Mouse (Mus musculus): Measurements from ENCODE around the gene Ticam1.

Ticam1 gene

DNA sequence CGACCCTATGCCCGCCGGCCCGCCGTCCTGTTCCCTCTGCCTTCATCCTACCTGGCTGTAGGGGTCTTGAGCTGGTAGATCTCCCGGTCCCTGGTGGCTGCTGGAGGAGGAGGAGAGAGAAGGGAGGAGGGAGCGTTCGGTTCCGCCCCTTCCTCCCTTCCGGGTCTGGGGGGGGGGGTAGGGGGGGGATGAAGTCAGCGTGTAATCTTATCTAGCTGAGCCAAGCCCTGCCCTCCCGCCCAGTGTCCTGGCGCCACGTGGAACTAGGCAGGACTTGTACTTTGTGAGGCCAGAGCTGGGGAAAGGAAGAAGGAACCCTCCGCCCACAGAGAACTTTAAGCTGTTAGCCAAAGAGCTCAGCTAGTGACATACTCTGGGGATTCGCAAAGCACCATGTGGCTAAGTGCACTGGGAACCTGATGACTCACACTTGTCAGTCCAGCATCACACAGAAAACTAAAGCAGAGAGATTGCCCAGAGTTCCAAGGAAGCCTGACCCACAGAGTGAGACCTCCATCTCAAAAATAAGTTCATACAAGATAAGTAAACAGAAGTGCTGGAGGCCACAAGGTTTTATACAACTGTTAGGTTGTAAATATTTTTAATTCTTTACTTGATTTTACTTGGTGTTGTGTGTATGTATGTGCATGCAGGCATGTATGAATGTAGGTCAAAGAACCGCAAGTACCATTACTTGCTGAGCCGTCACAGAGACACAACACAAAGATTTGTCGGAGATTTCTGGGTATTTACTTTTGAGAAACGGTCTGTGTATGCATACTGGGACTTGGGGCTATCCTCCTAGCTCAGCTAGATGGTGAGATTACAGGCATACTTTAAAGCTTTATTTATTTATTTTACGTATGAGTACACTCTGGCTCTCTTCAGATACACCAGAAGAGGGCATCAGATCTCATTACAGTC, at the start of gene Ticam1:
Gene Ticam1, minus strand, starts transcription at position 144 of the 924 bp plus-strand sequence.
- DNase-seq (ENCODE audit: low read depth), result peak; percentile 90

DNA sequence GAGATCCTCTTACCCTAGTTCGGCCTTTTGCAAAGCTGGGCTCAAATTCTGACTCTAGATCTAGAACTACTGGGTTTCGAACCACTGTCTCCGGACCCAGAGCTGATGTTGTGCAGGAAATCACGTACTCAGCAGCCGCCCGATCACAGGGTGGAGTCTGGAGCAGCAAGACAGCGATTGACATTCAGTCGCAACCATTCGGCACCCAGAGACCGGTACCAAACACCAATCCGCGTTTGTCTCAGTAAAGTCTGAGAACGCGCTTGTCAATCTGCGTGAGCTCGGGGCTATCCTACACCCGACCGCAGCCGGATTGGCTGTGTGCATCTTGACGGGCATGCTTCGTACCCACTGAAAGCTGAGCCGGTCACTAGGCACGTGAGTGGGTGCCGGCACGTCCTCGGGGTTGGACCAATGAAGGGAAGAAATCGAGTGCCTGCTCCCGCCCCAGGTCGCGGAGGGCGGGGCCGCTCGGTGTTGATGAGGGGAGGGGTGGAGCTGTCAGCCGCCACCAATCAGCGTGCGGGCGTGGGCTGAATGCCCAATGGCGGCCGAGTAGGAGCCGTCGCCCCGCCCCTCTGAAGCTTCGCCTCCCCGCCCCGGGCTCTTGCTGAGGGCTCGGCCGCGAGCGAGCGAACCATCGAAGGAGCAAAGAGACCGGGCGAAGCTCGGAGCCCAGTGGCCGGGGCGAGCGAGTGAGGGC, 49.0 kb upstream of the Ticam1 start, which contains the start of gene Kdm4b:
Gene Kdm4b, plus strand, starts transcription at position 613 of the 703 bp plus-strand sequence.
- DNase-seq (ENCODE audit: low read depth), result peak; percentile 99

DNA sequence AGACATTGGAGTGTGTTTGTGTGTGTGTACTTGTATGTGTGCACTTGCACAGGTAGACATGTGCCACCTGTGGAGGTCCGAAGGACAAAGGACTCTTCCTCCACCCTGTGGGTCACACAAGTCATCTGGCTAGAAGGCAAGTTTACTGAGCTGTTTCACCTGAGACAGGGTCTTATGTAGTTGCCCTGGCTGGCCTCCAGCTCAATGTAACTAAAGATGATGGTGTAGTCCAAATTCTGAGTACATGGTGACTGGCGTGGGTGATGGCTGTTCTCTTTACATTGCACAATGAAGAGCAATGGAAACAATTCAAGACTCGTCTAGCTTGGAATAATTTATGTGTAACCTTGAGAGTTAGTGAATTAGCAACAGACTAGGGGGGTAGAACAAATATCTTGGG, 47.8 kb upstream of the Ticam1 start:
- DNase-seq (ENCODE audit: low read depth), result peak; percentile 28

DNA sequence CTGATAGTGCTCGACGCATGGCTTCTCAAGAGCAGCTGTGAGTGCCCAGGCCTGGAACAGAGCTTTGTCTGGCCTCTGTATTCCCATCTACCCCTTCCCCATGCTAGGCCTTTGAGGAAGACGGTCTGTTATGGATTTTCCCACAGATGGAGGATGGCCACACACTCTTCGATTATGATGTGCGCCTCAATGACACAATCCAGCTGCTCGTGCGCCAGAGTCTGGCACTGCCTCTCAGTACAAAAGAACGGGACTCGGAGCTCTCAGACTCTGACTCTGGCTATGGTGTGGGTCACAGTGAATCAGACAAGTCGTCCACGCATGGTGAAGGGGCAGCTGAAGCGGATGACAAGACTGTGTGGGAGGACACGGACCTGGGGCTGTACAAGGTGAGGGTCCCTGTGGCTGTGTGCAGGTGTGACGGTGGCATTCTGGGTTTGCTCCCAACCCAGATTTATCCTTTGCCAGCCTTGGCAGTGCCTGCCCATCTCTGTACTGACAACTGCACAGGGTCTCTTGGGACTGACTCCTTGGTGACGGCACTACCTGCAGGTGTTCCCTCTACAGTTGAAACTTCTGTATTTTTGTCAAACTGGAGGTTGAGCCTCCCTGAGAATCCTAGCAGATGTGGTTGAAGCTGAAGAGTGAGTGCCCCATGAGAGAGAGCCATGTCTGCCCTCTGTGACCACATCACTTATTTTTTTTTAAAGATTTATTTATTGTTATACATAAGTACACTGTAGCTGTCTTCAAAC, 32.8 kb upstream of the Ticam1 start:
- DNase-seq (ENCODE audit: low read depth), result no peak

DNA sequence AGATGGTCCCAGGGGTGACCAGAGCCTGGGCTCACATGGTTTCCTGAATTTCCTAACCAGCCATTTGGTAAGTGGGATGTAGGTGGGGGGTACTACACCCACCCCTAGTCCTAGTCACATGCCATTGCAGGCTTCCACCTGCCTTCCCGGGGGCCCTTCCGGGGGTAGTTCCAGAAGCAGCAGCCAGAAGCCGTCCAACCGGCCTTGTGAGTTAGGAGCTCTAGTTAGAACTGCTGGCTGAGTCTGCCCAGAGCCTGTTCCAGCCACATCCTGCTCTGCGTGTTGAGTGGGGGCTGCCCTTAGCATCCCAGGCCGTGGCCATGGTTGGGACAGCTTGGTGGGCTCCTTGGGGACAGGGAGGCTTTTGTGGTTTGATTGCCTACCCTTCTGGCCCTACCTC, 31.5 kb upstream of the Ticam1 start:
- DNase-seq (ENCODE audit: low read depth), result no peak

DNA sequence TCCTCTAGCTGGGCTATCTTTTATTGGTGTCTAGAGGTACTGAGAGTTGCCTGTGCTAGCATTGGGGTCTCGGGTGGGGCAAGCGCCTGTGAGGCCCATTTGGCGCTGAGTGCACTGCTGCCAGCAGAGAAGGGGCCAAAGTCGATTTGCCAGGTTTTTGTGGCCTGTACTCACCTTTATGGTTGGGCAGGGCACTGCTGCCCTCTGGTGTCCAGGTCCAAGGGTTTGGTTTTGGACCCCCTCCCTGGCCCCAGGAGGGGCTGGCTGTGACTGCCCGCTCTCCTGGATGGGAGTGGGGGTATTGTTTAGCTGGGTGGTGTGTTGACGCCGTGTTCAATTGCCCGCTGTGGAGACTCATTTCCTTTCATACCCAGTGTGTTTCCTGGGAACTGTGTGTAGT, 29.2 kb upstream of the Ticam1 start:
- no peak for DNase-seq (ENCODE audit: low read depth)

DNA sequence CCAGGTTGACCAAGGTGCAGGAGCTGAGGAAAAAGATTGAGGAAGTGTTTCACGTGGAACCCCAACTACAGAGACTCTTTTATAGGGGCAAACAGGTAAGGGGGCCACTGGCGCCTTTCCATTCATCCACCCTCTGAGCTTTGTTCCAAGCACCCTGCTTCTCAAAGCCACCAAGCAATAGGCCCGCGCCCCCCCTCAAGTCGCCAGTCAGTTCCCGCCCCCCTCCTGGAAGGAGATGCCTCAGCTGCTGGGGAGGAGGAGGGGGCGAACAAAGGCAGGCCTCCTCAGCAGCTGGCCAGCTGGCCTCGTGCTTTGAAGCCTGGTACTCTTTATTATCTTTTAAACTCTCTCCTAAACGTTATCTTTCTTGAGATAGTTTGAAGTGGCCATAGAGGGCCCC, 28.6 kb upstream of the Ticam1 start:
- no peak for DNase-seq (ENCODE audit: low read depth)

DNA sequence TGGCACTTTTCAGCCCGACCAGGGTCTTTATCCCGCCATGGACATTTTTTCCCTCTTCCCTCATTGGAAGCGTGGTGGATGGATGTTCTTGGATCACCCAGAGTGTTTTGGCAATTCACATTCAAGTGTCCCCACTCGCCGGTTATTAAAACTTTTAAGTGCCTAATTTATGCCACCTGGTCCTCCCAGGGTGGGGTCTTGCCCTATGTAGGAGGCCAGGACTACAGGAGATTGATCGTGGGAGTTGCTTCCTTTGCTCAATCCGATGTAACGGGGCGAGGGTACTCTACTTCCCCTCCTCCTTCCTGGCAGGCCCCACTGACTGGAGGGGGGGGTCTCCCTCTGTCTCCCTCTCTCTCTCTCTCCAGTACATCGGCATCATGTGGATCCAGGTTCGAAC, 28.1 kb upstream of the Ticam1 start:
- DNase-seq (ENCODE audit: low read depth), result no peak

DNA sequence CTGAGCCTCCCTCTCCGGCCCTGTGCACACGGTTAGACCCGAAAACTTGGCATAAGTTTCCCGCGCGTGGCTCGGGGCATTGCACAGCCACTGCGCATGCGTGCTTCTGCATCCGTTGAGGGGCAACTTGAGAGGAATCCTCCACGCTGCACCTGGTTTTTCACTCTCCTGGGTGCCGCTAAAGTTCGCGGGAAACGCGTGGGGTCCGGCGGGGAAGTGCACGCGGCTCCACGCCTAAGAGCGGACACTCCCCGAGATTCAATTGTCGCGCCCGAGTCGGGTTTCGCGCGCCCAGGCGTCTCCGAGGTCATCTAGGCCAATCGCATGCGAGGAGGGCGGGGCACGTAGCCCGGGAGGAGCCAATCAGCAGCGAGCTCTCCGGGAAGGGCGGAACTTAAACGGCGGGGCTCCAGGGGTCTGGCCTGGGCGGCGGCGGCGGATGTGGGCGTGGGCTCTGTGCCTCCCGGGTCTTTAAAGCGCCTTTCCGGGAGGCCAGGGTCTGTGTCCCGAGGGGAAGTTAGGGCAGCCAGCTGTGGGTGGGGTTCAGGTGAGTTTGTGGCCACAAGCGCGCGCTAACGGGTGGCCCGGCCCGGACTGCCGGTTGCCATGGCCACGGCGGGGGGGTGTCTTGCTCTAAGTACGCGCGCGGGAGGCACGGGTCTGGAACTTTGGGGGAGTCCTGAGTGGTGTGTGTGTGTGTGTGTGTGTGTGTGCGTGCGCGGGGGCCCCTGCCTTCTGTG, 27.4 kb upstream of the Ticam1 start:
- peak; percentile 98 for DNase-seq (ENCODE audit: low read depth)

DNA sequence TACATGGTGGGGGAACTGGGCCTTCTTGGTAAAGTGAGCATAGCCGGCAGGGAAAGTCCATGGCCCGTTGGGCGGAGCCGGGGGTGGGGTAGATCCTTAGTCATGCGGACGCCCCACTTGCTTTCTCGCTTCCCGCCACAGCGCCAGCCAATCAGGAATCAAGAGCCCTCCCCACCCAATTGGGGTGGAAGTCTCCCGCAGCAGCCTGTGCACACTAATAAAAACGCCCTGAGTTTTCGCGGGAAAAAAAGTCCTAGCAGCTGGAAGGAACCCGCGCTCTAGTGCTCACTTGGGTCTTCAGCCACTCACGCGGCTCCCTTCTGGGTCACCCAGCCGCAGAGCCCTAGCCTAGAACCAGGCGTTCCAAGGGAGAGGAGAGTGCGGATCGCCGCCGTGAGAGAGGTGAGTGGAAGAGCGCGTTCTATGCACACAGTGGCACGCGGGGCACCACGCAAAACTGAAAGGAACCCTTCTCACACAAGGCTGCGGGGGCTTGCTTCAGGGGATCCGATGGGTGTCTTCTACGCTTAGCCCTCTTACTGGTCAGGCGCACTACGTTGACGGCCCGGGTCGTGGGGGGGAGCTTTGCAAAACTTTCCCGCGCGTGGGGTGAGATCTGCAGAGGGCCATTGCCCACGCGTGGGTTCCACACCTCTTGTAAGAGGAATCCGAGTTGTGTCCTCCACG, 26.7 kb upstream of the Ticam1 start, which contains the start of gene Uhrf1:
Gene Uhrf1, plus strand, starts transcription at position 162 of the 687 bp plus-strand sequence.
- DNase-seq (ENCODE audit: low read depth), result peak; percentile 62

DNA sequence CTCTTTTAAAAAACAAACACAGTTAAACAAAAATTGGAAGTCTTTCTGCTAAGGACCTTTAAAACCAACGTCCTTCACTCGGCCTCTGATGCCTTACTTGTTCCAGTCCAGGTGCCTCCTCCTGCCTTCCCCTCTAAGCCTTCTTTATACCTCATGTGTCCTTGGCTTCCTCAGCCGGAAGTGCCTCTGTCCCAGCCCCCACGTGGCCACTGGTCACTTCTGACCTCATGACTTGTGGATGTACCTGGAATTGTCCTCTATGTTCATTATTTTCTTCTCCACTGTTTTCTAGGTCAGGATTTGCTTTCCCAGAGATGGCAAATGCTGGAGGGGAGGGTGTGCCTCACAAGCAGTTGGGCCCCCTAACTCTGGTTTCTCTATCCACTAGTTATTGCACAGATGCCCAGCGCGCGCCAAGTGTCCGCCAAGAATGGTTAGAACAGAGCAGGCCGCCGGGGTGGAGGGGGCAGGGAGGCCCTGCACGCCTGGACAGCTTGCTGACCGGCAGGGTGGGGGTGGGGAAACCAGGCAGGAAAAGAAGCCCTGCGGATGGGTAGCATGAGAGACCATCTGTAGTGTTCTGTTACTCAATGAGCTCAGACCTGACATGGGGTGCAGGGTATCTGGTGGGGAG, 25.9 kb upstream of the Ticam1 start:
- no peak for DNase-seq (ENCODE audit: low read depth)

DNA sequence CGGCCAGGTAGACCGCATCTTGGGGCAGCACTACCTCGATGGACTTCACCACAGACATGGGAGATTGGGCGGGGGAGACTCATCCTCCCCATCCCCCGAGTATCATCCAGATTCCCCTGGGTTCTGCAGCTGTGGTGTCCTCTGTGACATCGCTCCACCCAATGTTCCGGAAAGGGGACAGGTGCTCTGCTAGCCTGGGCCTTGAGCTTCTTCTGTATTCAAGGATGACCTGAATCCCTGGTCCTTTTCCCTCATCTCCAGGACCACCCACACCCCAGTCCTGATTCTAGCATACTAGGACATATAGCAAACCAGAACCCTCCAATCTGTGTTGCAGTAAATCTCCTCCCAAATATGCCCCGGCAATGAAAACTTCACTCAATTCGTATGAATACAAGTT, 23.6 kb upstream of the Ticam1 start, which contains the start of gene Arrdc5:
Gene Arrdc5, minus strand, starts transcription at position 101 of the 400 bp plus-strand sequence.
- no peak for DNase-seq (ENCODE audit: low read depth)

DNA sequence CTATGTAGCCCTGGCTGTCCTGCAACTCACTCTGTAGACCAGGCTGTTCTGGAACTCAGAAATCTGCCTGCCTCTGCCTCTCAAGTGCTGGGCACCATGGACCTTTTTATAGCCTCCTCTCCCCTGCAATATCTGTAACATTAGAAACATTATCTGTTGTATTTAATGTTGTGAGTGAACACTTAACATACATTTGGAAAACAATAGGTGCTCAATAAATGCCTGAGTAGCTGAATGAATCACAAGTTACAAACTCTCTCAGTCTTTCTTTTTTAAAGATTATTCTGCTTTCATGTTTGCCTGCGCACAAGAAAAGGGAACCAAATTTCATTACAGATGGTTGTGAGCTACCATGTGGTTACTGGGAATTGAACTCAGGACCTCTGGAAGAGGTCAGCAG, 21.7 kb upstream of the Ticam1 start:
- no peak for DNase-seq (ENCODE audit: low read depth)

DNA sequence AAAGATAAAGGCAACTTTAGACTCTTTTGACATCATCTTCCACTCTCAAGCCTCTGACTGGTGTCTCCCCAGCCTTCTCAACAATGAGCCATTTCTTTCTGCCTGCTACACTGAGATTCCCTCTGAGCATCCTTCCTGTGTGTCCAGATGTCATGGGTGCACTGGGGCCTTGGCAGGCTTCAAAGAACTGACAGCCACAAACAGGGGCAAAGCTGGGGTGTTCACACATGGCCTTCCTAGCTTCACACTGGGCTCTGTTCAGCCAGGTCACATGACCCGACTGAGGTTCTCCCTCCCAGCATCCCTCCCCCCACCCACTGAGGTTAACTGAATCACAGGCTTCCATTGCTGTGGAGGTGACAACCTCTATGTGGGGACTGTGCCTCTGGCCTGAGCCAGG, 19.6 kb upstream of the Ticam1 start:
- no peak for DNase-seq (ENCODE audit: low read depth)

DNA sequence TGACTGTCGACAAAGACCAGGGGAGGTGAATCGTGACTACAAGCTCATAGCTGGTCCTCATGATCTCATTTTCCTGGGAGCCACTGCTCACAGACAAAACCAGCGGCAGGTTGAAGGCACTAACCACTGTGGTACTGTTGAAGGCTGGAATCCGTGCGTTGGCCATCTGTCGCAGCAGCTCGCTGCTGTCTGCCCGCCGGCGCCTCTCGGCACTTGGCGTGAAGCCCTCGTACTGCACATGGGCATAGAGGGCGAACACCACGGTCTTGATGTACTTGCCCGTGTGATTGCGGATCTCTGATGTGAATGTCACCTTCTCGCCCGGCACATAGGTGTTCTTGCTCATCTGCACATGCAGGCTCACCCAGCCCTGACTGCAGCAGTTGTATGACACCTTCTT, 17.7 kb upstream of the Ticam1 start:
- no peak for DNase-seq (ENCODE audit: low read depth)

DNA sequence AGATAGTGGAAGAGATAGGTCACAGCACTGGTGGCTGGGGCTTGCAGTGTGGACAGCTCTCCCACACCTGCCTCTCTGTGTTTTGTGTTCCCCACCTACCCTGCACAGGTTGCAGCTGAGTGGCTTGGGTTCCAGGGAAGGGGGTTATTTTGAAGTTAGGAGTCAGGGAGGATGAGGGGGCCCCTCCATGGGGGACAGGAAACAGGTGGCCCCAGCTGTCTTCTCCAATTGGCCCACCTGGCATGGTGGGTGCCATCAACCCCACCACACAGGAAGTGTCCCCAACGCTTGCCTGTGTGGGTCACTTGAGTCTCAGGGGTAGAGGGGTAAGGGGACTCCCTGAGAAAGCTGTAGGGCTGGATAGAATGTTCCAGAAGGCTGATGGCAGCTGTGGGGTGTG, 16.7 kb upstream of the Ticam1 start:
- no peak for DNase-seq (ENCODE audit: low read depth)

DNA sequence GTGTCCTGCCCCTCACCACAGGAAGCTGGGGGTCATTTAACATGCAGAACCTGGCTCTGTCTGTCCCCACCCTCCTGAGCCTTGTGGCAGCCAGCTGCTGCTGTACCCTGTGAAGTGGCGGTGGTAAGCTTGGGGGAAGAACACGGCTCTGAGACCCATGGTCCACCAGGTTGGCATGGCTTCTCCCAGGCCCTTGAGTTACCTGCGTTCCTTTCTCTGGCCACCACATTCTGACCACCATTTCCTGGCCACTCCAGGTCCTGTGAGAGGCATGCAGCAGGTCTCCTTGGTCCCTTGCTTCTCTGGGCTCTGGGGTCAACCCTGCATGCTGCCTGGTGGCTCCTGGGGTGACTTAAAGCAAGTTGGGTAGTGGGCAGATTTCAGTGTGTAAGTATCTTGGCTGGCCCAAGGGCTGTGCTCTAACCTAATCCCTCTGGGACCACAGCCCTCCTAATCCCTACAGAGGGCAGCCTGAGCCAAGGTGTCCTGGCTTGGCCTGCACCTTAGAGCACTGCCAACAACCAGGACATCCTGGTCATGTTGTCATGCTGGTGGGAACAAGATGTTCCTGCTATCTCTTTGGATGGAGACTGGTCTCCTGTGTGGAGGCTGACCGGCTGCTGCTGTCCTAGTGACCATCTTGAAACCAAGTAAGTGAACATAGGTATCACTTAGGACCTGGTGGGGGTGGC, 16.1 kb upstream of the Ticam1 start, which contains the start of gene Plin3:
Gene Plin3, minus strand, starts transcription at position 343 of the 692 bp plus-strand sequence.
- no peak for DNase-seq (ENCODE audit: low read depth)

DNA sequence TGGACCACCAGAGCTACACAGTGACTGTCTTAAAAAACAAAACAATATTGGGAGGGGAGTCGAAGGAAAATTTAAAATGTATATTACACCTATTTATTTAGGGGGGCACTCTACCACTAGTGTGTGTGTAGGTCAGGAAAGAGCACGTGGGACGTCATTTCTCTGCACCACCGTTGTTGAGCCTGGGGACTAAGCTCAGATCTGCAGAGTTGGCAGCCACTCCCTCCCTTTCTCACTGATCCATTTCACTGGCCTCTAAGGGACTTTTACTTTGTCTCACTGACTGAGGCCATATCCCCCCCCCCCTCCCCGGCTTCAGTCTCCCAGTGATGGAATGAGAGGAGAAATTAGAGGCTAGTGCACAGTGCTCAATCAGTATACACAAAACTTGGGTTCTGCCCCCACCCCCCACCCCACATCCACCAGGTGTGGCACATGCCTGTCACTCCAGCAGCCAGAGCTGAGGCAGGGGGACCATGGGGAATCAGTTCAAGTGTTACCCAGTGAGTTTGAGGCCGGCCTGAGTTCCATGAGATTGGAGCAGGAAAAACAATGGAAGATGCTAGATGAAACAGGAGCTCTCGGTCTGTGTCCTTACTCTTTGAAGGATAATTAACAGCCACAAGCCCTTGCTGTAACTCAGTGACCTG, 15.4 kb upstream of the Ticam1 start:
- DNase-seq (ENCODE audit: low read depth), result no peak

DNA sequence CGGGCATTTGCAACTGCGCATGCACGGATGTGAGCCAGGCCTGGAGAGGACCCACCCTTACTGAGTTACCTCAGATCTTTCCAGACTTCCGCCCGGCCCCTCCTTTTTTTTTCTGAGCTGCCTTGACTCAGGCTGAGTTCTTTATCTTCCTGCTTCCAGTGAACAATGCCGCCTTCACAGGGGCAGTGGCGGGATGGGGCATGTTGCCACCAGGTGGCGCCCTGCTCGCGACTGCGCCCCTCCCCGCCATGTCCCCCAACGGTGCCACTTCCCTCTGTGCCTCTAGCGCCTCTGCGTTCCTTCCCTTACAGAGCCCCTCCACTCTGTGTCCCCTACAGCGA, 14.6 kb upstream of the Ticam1 start:
- peak; percentile 93 for DNase-seq (ENCODE audit: low read depth)

Measured in naive thymus-derived CD4-positive, alpha-beta T cell, adult 2 months (primary cell).